Mouse (Mus musculus) hindbrain, embryonic 16.5 days (tissue): Measurements from ENCODE around the gene D17H6S53E. TPM values are rescaled to one million over a fixed set of nuclear protein-coding genes. Genes with fewer than 3 reads are reported as not detected.

ENCODE experiments used
- ATAC-seq: fragments of 200-750 bp; cut with Nextera tagmentation; 2 replicates; pipeline ENCODE4 v1.8.0; 2017; ENCODE audit warnings: moderate TSS enrichment, moderate library complexity
- H3K27ac ChIP-seq: fragments of 300-500 bp; sonication (generic); 2 replicates; pipeline ENCODE4 v1.5.1; 2014; ENCODE audit warnings: low read depth, mild to moderate bottlenecking, control low read depth, low read length, moderate library complexity
- H3K27me3 ChIP-seq: fragments of 300-500 bp; sonication (generic); replicated peaks from 2 replicates; pipeline ENCODE4 v1.6.1; 2014; ENCODE audit warnings: low read length; ENCODE audit not compliant: control insufficient read depth, insufficient read depth
- H3K36me3 ChIP-seq: fragments of 300-500 bp; sonication (generic); 2 replicates; pipeline ENCODE4 v1.6.1; 2014; ENCODE audit warnings: mild to moderate bottlenecking, low read length, moderate library complexity, mixed read lengths; ENCODE audit not compliant: control insufficient read depth, insufficient read depth
- H3K4me1 ChIP-seq: fragments of 300-500 bp; sonication (generic); 2 replicates; pipeline ENCODE4 v1.6.1; 2014; ENCODE audit warnings: low read depth, low read length; ENCODE audit not compliant: control insufficient read depth, insufficient read depth
- H3K4me2 ChIP-seq: fragments of 300-500 bp; sonication (generic); 2 replicates; pipeline ENCODE4 v1.6.1; 2014; ENCODE audit warnings: mild to moderate bottlenecking, low read length, control low read depth, moderate library complexity
- H3K4me3 ChIP-seq: fragments of 300-500 bp; sonication (generic); 2 replicates; pipeline ENCODE4 v1.5.1; 2014; ENCODE audit warnings: mild to moderate bottlenecking, low read length, control low read depth, moderate library complexity
- H3K9ac ChIP-seq: fragments of 300-500 bp; sonication (generic); 2 replicates; pipeline ENCODE4 v1.6.1; 2014; ENCODE audit warnings: low read depth, mild to moderate bottlenecking, control low read depth, low read length, moderate library complexity
- H3K9me3 ChIP-seq: fragments of 300-500 bp; sonication (generic); 2 replicates; pipeline ENCODE4 v1.6.1; 2014; ENCODE audit warnings: mild to moderate bottlenecking, low read length, moderate library complexity; ENCODE audit not compliant: control insufficient read depth
- whole genome bisulfite sequencing: fragments of 180-500 bp; shearing (Covaris S2); extraction: QIAGEN DNeasy Blood & Tissue Kit; methylation state at CpG from one replicate; pipeline ENCODE4 v1.1.7; 2014; 5-methylcytosine and 5-hydroxymethylcytosine counted together
- polyA plus RNA-seq: library from polyadenylated mRNA; unstranded; fragments of >200 nt; fragmentation: Nextera tagmentation; extraction: Ambion mirVana; gene quantifications from 2 replicates; pipeline ENCODE4 v1.2.1, GENCODE M21; 2015

Gene D17H6S53E
- 8.9 TPM in 2 replicates for polyA plus RNA-seq

- Histone ChIP-seq H3K9ac (peak within 1 kb of the TSS; percentile 82), H3K27ac (peak within 1 kb of the TSS; percentile 76), H3K36me3 (no peaks in the 10 kb centered on the region), H3K4me1 (peaks cover 29% of the 10 kb centered on the region), H3K4me3 (peak within 1 kb of the TSS; percentile 67), H3K4me2 (peak within 1 kb of the TSS; percentile 80), H3K9me3 (no peaks in the 10 kb centered on the region), H3K27me3 (no peaks in the 10 kb centered on the region)
- ATAC-seq = peak; percentile 58
- under 1% methylated on average over 36 of the region's 36 CpGs for WGBS
Observed at GRCm38 (mm10) chr17:35126206-35126611, at the start of gene D17H6S53E. Gene D17H6S53E, plus strand, starts transcription at chr17:35126373.

- 36% methylated on average over 10 of the region's 10 CpGs for WGBS
Observed at GRCm38 (mm10) chr17:35076507-35077176, 49.5 kb upstream of the D17H6S53E start, which contains the start of gene Ly6g6e. Gene Ly6g6e, plus strand, starts transcription at chr17:35076902.

DNA sequence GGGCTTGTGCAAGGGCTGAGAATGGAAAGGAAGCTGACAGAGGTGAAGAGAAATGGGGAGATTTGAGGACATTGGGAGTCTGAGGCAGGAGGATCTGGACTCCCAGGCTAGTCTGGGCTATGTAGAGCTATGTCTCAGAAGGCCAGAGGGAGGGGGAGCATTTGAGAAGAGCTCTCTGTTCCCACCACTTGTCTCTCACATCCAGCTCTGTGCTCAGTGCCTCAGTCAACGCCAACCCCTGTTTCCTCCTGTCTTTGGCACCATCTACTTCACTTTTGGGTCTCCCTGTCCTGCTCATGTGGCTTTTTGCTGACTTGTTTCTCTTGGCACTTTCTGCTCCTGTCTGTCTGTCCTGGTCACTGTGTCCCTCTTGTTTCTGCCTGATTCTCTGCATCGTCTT, 48.9 kb upstream of the D17H6S53E start:
- H3K27me3 ChIP-seq = no peaks in the 10 kb centered on the region
- H3K4me2 ChIP-seq = peak overlapping the region; percentile 32
- no peaks in the 10 kb centered on the region for H3K36me3 ChIP-seq
- no peak overlapping the region for H3K4me3 ChIP-seq
- no peak overlapping the region; the same call in 1 of the 2 replicates for H3K9ac ChIP-seq
- no peak for ATAC-seq
- no peak overlapping the region for H3K27ac ChIP-seq
- 47% methylated on average over 2 of the region's 2 CpGs for WGBS
- no peaks in the 10 kb centered on the region; the same call in 1 of the 2 replicates for H3K4me1 ChIP-seq
- no peaks in the 10 kb centered on the region for H3K9me3 ChIP-seq

More at GRCm38 (mm10) chr17:35076507-35077176, 49.5 kb upstream of the D17H6S53E start, which contains the start of gene Ly6g6e:
- peak within 1 kb of the TSS; percentile 1; the same call in 1 of the 2 replicates for H3K9ac ChIP-seq
- ATAC-seq = no peak
- no peaks in the 10 kb centered on the region for H3K27me3 ChIP-seq
- H3K4me3 ChIP-seq = no peak within 1 kb of the TSS; the same call in 1 of the 2 replicates
- H3K4me2 ChIP-seq = peak within 1 kb of the TSS; percentile 32
- H3K36me3 ChIP-seq = no peaks in the 10 kb centered on the region
- H3K27ac ChIP-seq = no peak within 1 kb of the TSS
- no peaks in the 10 kb centered on the region; the same call in 1 of the 2 replicates for H3K4me1 ChIP-seq
- H3K9me3 ChIP-seq = no peaks in the 10 kb centered on the region

DNA sequence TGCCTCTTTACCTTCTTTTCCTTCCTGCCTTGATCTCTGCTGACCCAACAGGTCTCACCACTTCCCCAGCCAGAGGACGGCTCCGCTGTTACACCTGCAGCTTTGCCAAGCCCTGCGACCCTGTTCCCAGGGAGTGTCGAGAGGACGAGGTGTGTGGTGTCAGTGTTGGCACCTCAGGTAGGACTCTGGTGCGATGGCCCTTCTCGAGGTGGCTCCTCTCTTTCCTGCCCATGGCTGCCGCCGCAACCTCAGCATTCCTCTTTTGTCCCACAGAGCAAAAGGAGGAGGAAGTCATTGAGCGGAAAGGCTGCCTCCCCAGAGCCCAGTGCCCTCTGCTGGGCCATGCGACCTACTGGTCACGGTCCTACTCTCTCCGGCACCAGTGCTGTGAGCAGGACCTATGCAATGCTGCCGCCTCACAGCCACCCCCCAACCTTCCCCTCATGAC, 48.4 kb upstream of the D17H6S53E start, which contains the start of gene Ly6g6d:
Gene Ly6g6d (minus strand): TSS at position 280 of the 448 bp plus-strand sequence.
- no peak within 1 kb of the TSS for H3K27ac ChIP-seq
- peak; percentile 69; the same call in 1 of the 2 replicates for ATAC-seq
- WGBS = 9% methylated on average over 14 of the region's 14 CpGs
- peak within 1 kb of the TSS; percentile 1; the same call in 1 of the 2 replicates for H3K9ac ChIP-seq
- H3K36me3 ChIP-seq = no peaks in the 10 kb centered on the region
- H3K4me2 ChIP-seq = peak within 1 kb of the TSS; percentile 32
- H3K4me3 ChIP-seq = no peak within 1 kb of the TSS; the same call in 1 of the 2 replicates
- H3K9me3 ChIP-seq = no peaks in the 10 kb centered on the region
- no peaks in the 10 kb centered on the region; the same call in 1 of the 2 replicates for H3K4me1 ChIP-seq
- no peaks in the 10 kb centered on the region for H3K27me3 ChIP-seq

GRCm38 (mm10) chr17:35079778-35080177, 46.4 kb upstream of the D17H6S53E start:
- no peak for ATAC-seq

DNA sequence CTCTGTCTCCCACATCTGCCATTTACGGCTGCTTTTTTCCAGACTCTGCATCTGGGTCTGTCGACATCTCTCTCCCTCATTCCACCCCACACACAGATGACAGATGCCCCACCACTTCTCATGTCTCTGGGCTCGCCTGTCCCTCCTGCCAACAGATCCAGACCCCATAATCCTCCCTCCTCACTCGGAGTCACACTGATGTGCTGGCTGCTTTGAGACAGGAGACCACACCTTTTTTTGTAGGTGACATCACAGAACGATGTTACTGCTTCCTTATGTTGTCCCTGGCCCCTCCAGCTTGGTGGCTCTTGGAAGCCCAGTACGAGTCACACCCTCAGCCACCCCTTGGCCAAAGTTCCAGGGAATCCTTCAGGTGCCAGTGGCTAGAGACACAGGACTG, 45.9 kb upstream of the D17H6S53E start:
- WGBS = 65% methylated on average over 6 of the region's 6 CpGs
- ATAC-seq = no peak
- no peaks in the 10 kb centered on the region; the same call in 1 of the 2 replicates for H3K4me1 ChIP-seq
- no peak overlapping the region for H3K9ac ChIP-seq
- H3K27ac ChIP-seq = no peak overlapping the region
- no peaks in the 10 kb centered on the region for H3K36me3 ChIP-seq
- no peaks in the 10 kb centered on the region for H3K9me3 ChIP-seq
- H3K4me3 ChIP-seq = no peak overlapping the region
- no peak overlapping the region for H3K4me2 ChIP-seq
- 0 out of 2 replicates have a peak, but pooled peaks cover 2% of the 10 kb centered on the region for H3K27me3 ChIP-seq

More at GRCm38 (mm10) chr17:35079778-35080177, 46.4 kb upstream of the D17H6S53E start:
- Histone ChIP-seq H3K9me3 (no peaks in the 10 kb centered on the region), H3K4me3 (no peak overlapping the region), H3K4me2 (no peak overlapping the region), H3K27me3 (0 out of 2 replicates have a peak, but pooled peaks cover 2% of the 10 kb centered on the region), H3K9ac (no peak overlapping the region), H3K36me3 (no peaks in the 10 kb centered on the region), H3K27ac (no peak overlapping the region), H3K4me1 (no peaks in the 10 kb centered on the region; the same call in 1 of the 2 replicates)
- 72% methylated on average over 9 of the region's 9 CpGs for WGBS

DNA sequence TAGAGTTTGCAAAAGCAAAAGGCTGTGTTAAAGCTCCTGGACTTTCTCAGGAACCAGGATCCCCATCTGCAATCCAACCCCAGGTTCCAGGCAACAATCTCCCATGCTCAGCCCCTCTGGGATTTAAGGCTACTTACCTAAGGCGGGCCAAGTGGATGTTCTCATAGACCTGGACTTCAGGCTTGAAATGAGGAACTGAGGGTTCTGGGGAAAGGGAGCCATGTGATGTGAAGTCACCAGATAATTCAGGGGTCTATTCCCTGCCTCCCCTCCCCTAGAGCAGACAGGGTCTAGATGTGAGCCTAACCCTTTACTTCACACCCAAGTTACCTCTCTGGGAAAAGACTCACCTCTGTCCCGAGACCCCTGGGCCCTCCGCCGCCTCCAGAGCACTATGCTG, 45.5 kb upstream of the D17H6S53E start:
- no peak for ATAC-seq
- H3K4me1 ChIP-seq = no peaks in the 10 kb centered on the region; the same call in 1 of the 2 replicates
- no peak overlapping the region for H3K27ac ChIP-seq
- 0 out of 2 replicates have a peak, but pooled peaks cover 2% of the 10 kb centered on the region for H3K27me3 ChIP-seq
- H3K9ac ChIP-seq = no peak overlapping the region
- H3K36me3 ChIP-seq = no peaks in the 10 kb centered on the region
- no peak overlapping the region for H3K4me2 ChIP-seq
- WGBS = 68% methylated on average over 4 of the region's 4 CpGs
- no peaks in the 10 kb centered on the region for H3K9me3 ChIP-seq
- H3K4me3 ChIP-seq = no peak overlapping the region

- Histone ChIP-seq H3K4me3 (no peak overlapping the region), H3K36me3 (no peaks in the 10 kb centered on the region), H3K27ac (no peak overlapping the region), H3K4me1 (no peaks in the 10 kb centered on the region), H3K4me2 (no peak overlapping the region), H3K27me3 (0 out of 2 replicates have a peak, but pooled peaks cover 2% of the 10 kb centered on the region), H3K9ac (no peak overlapping the region), H3K9me3 (no peaks in the 10 kb centered on the region)
- WGBS = 87% methylated on average over 16 of the region's 16 CpGs
- ATAC-seq = no peak
Observed at GRCm38 (mm10) chr17:35082841-35083576, 43.2 kb upstream of the D17H6S53E start.
